Mouse (Mus musculus): Measurements from ENCODE around the gene Gtpbp1. TPM values are rescaled to one million over a fixed set of nuclear protein-coding genes. Genes with fewer than 3 reads are reported as not detected.
A peak's percentile ranks its signal among the peaks of the same experiment; 100 is the strongest.

Gene Gtpbp1
- total RNA-seq, 1 experiment from 2014 or later, result 71.1 TPM

- no peak for ATAC-seq (replicated peaks in 1 of 2; ENCODE audit: insufficient read depth in 1 of 2, low FRiP score in 2 of 2, low TSS enrichment in 1 of 2, low read depth in 1 of 2, poor library complexity in 2 of 2, severe bottlenecking in 2 of 2)
Observed at GRCm38 (mm10) chr15:79763001-79763400, 72.4 kb downstream of the Gtpbp1 start.

- no peak for ATAC-seq (replicated peaks in 1 of 2; ENCODE audit: insufficient read depth in 1 of 2, low FRiP score in 2 of 2, low TSS enrichment in 1 of 2, low read depth in 1 of 2, poor library complexity in 2 of 2, severe bottlenecking in 2 of 2)
Observed at GRCm38 (mm10) chr15:79763601-79764246, 73.1 kb downstream of the Gtpbp1 start.

GRCm38 (mm10) chr15:79764539-79765267, 74.1 kb downstream of the Gtpbp1 start:
- no peak for ATAC-seq (replicated peaks in 1 of 2; ENCODE audit: insufficient read depth in 1 of 2, low FRiP score in 2 of 2, low TSS enrichment in 1 of 2, low read depth in 1 of 2, poor library complexity in 2 of 2, severe bottlenecking in 2 of 2)

GRCm38 (mm10) chr15:79765361-79765760, 74.7 kb downstream of the Gtpbp1 start:
- no peak for ATAC-seq (replicated peaks in 1 of 2; ENCODE audit: insufficient read depth in 1 of 2, low FRiP score in 2 of 2, low TSS enrichment in 1 of 2, low read depth in 1 of 2, poor library complexity in 2 of 2, severe bottlenecking in 2 of 2)

GRCm38 (mm10) chr15:79766168-79766567, 75.5 kb downstream of the Gtpbp1 start:
- ATAC-seq (replicated peaks in 1 of 2; ENCODE audit: insufficient read depth in 1 of 2, low FRiP score in 2 of 2, low TSS enrichment in 1 of 2, low read depth in 1 of 2, poor library complexity in 2 of 2, severe bottlenecking in 2 of 2), result no peak

- no peak for ATAC-seq (replicated peaks in 1 of 2; ENCODE audit: insufficient read depth in 1 of 2, low FRiP score in 2 of 2, low TSS enrichment in 1 of 2, low read depth in 1 of 2, poor library complexity in 2 of 2, severe bottlenecking in 2 of 2)
Observed at GRCm38 (mm10) chr15:79766586-79767071, 76.0 kb downstream of the Gtpbp1 start.

GRCm38 (mm10) chr15:79767327-79767961, 76.8 kb downstream of the Gtpbp1 start:
- no peak for ATAC-seq (replicated peaks in 1 of 2; ENCODE audit: insufficient read depth in 1 of 2, low FRiP score in 2 of 2, low TSS enrichment in 1 of 2, low read depth in 1 of 2, poor library complexity in 2 of 2, severe bottlenecking in 2 of 2)

GRCm38 (mm10) chr15:79768302-79768701, 77.7 kb downstream of the Gtpbp1 start:
- peak; percentile 65 to 80; a peak in 3 of 4 replicates for ATAC-seq (replicated peaks in 1 of 2; ENCODE audit: insufficient read depth in 1 of 2, low FRiP score in 2 of 2, low TSS enrichment in 1 of 2, low read depth in 1 of 2, poor library complexity in 2 of 2, severe bottlenecking in 2 of 2)

- no peak for ATAC-seq (replicated peaks in 1 of 2; ENCODE audit: insufficient read depth in 1 of 2, low FRiP score in 2 of 2, low TSS enrichment in 1 of 2, low read depth in 1 of 2, poor library complexity in 2 of 2, severe bottlenecking in 2 of 2)
Observed at GRCm38 (mm10) chr15:79770629-79771240, 80.1 kb downstream of the Gtpbp1 start.

Other genes with a start within 250 kb of the Gtpbp1 start
- 55.3 and 55.5 TPM in 2 replicates for gene Csnk1e, start 235.3 kb upstream of the Gtpbp1 start, total RNA-seq (2017)
- not detected in 2 replicates for gene Kcnj4, start 185.6 kb upstream of the Gtpbp1 start, total RNA-seq (2017)
- gene Kdelr3, start 174.4 kb upstream of the Gtpbp1 start, total RNA-seq (2017), result not detected in 2 replicates
- 243 and 272 TPM in 2 replicates for gene Ddx17, start 144.1 kb upstream of the Gtpbp1 start, total RNA-seq (2017)
- gene Dmc1, start 85.7 kb upstream of the Gtpbp1 start, total RNA-seq (2017), result 2.4 and 2.8 TPM in 2 replicates
- 0.44 and 1.7 TPM in 2 replicates for gene Fam227a, start 31.9 kb upstream of the Gtpbp1 start, total RNA-seq (2017)
- gene Cby1, start 31.6 kb upstream of the Gtpbp1 start, total RNA-seq (2017), result 33.0 and 75.0 TPM in 2 replicates
- gene Tomm22, start 20.0 kb upstream of the Gtpbp1 start, total RNA-seq (2017), result 52.1 and 75.9 TPM in 2 replicates
- gene Josd1, start 2.9 kb upstream of the Gtpbp1 start, total RNA-seq (2017), result 33.6 and 35.1 TPM in 2 replicates
- gene Sun2, start 51.7 kb downstream of the Gtpbp1 start, total RNA-seq (2017), result 110 and 149 TPM in 2 replicates
- 8.3 and 18.0 TPM in 2 replicates for gene Dnal4, start 87.0 kb downstream of the Gtpbp1 start, total RNA-seq (2017)
- 0.30 and 1.7 TPM in 2 replicates for gene Nptxr, start 113.9 kb downstream of the Gtpbp1 start, total RNA-seq (2017)
- not detected in 2 replicates for gene Npcd, start 143.4 kb downstream of the Gtpbp1 start, total RNA-seq (2017)
- 34.1 and 34.2 TPM in 2 replicates for gene Cbx6, start 143.8 kb downstream of the Gtpbp1 start, total RNA-seq (2017)
- 189 and 226 TPM in 2 replicates for gene Apobec3, start 200.8 kb downstream of the Gtpbp1 start, total RNA-seq (2017)

All from hematopoietic stem cell, adult 5-6 weeks (primary cell).